Mouse (Mus musculus): ENCODE data around the gene 1700025F22Rik. TPM values are rescaled to one million over a fixed set of nuclear protein-coding genes. Genes with fewer than 3 reads are reported as not detected.
"Not testable (repeated sequence)": the region's sequence is repeated elsewhere in the genome, so short reads cannot be mapped to it uniquely, and the experiment has no call there.

1700025F22Rik gene
- polyA plus RNA-seq (2012; rRNA removed), result not detected in 2 replicates
- not detected in 2 replicates for polyA plus RNA-seq (2014; fragmentation: Nextera tagmentation; extraction: Ambion mirVana)

- no peak for DNase-seq (ENCODE audit: low read depth in 3 of 3, low spot score in 3 of 3)
- H3K36me3 ChIP-seq (replicated peaks; ENCODE audit: control insufficient read depth, insufficient read depth, low read depth), result no peaks in the 10 kb centered on the region
- no peak within 1 kb of the TSS for H3K4me3 ChIP-seq (ENCODE audit: insufficient read depth in 1 of 2, low read depth in 2 of 2, low read length in 2 of 2)
- H3K4me2 ChIP-seq (ENCODE audit: low read depth), result no peak within 1 kb of the TSS
- no peak for TF ChIP-seq EP300 (IDR thresholded peaks at IDR 0.05; ENCODE audit: low read depth)
- TF ChIP-seq CTCF (IDR thresholded peaks at IDR 0.05; ENCODE audit: low read depth), result peak; percentile 64
- H3K4me1 ChIP-seq (replicated peaks; ENCODE audit: control insufficient read depth in 2 of 2, insufficient read depth in 2 of 2, low read length in 1 of 2), result no peaks in the 10 kb centered on the region
- H3K9ac ChIP-seq (replicated peaks), result no peak within 1 kb of the TSS
- H3K27me3 ChIP-seq (ENCODE audit: control insufficient read depth, insufficient read depth, low read length), result no peaks in the 10 kb centered on the region
- no peaks in the 10 kb centered on the region for H3K9me3 ChIP-seq (ENCODE audit: control insufficient read depth, low read length)
- no peak within 1 kb of the TSS for H3K27ac ChIP-seq
- no peak for ATAC-seq (ENCODE audit: insufficient read depth)
- WGBS (ENCODE audit: insufficient replicate concordance), result 14% methylated on average over 10 of the region's 10 CpGs
Observed at GRCm38 (mm10) chr19:11165172-11165571, at the start of gene 1700025F22Rik. 1700025F22Rik (minus strand) TSS chr19:11165320.

- no peak for ATAC-seq (ENCODE audit: insufficient read depth)
- WGBS (ENCODE audit: insufficient replicate concordance), result 55% methylated on average over 12 of the region's 12 CpGs
Observed at GRCm38 (mm10) chr19:11196546-11196945, 31.4 kb upstream of the 1700025F22Rik start, which contains the start of gene Ms4a13. Ms4a13 (minus strand) TSS chr19:11196737.

GRCm38 (mm10) chr19:11192552-11192951, 27.4 kb upstream of the 1700025F22Rik start:
- no peak overlapping the region for H3K4me3 ChIP-seq (ENCODE audit: insufficient read depth in 1 of 2, low read depth in 2 of 2, low read length in 2 of 2)
- ATAC-seq (ENCODE audit: insufficient read depth) (no peak), DNase-seq (ENCODE audit: low read depth in 3 of 3, low spot score in 3 of 3) (no peak)
- no peak overlapping the region for H3K4me2 ChIP-seq (ENCODE audit: low read depth)
- H3K9ac ChIP-seq (replicated peaks), result no peak overlapping the region
- H3K9me3 ChIP-seq (ENCODE audit: control insufficient read depth, low read length), result no peaks in the 10 kb centered on the region
- H3K27me3 ChIP-seq (ENCODE audit: control insufficient read depth, insufficient read depth, low read length), result no peaks in the 10 kb centered on the region
- no peaks in the 10 kb centered on the region for H3K36me3 ChIP-seq (replicated peaks; ENCODE audit: control insufficient read depth, insufficient read depth, low read depth)
- no peaks in the 10 kb centered on the region for H3K4me1 ChIP-seq (replicated peaks; ENCODE audit: control insufficient read depth in 2 of 2, insufficient read depth in 2 of 2, low read length in 1 of 2)
- no peak for TF ChIP-seq CTCF (IDR thresholded peaks at IDR 0.05; ENCODE audit: low read depth)
- WGBS (ENCODE audit: insufficient replicate concordance), result 29% methylated on average over 1 of the region's 1 CpGs
- H3K27ac ChIP-seq, result no peak overlapping the region

More at GRCm38 (mm10) chr19:11196546-11196945, 31.4 kb upstream of the 1700025F22Rik start, which contains the start of gene Ms4a13:
- H3K9ac ChIP-seq (replicated peaks), result no peak within 1 kb of the TSS
- no peak within 1 kb of the TSS for H3K4me2 ChIP-seq (ENCODE audit: low read depth)
- H3K27me3 ChIP-seq (ENCODE audit: control insufficient read depth, insufficient read depth, low read length), result no peaks in the 10 kb centered on the region
- no peaks in the 10 kb centered on the region for H3K36me3 ChIP-seq (replicated peaks; ENCODE audit: control insufficient read depth, insufficient read depth, low read depth)
- DNase-seq (ENCODE audit: low read depth in 3 of 3, low spot score in 3 of 3), result no peak
- H3K4me1 ChIP-seq (replicated peaks; ENCODE audit: control insufficient read depth in 2 of 2, insufficient read depth in 2 of 2, low read length in 1 of 2), result no peaks in the 10 kb centered on the region
- H3K9me3 ChIP-seq (ENCODE audit: control insufficient read depth, low read length), result no peaks in the 10 kb centered on the region
- TF ChIP-seq CTCF (IDR thresholded peaks at IDR 0.05; ENCODE audit: low read depth) (no peak), EP300 (IDR thresholded peaks at IDR 0.05; ENCODE audit: low read depth) (no peak)
- H3K27ac ChIP-seq, result no peak within 1 kb of the TSS
- no peak within 1 kb of the TSS for H3K4me3 ChIP-seq (ENCODE audit: insufficient read depth in 1 of 2, low read depth in 2 of 2, low read length in 2 of 2)

GRCm38 (mm10) chr19:11184121-11184520, 19.0 kb upstream of the 1700025F22Rik start:
- Histone ChIP-seq H3K9ac (replicated peaks) (no peak overlapping the region), H3K27ac (no peak overlapping the region), H3K27me3 (ENCODE audit: control insufficient read depth, insufficient read depth, low read length) (no peaks in the 10 kb centered on the region), H3K4me1 (replicated peaks; ENCODE audit: control insufficient read depth in 2 of 2, insufficient read depth in 2 of 2, low read length in 1 of 2) (no peaks in the 10 kb centered on the region), H3K9me3 (ENCODE audit: control insufficient read depth, low read length) (no peaks in the 10 kb centered on the region), H3K4me3 (ENCODE audit: insufficient read depth in 1 of 2, low read depth in 2 of 2, low read length in 2 of 2) (no peak overlapping the region), H3K36me3 (replicated peaks; ENCODE audit: control insufficient read depth, insufficient read depth, low read depth) (no peaks in the 10 kb centered on the region), H3K4me2 (ENCODE audit: low read depth) (no peak overlapping the region)
- WGBS (ENCODE audit: insufficient replicate concordance), result 15% methylated on average over 5 of the region's 5 CpGs
- no peak for ATAC-seq (ENCODE audit: insufficient read depth)
- DNase-seq (ENCODE audit: low read depth in 3 of 3, low spot score in 3 of 3), result peak in 1 of 3 experiments; percentile 6
- TF ChIP-seq EP300 (IDR thresholded peaks at IDR 0.05; ENCODE audit: low read depth) (no peak), CTCF (IDR thresholded peaks at IDR 0.05; ENCODE audit: low read depth) (peak; percentile 41)

DNA sequence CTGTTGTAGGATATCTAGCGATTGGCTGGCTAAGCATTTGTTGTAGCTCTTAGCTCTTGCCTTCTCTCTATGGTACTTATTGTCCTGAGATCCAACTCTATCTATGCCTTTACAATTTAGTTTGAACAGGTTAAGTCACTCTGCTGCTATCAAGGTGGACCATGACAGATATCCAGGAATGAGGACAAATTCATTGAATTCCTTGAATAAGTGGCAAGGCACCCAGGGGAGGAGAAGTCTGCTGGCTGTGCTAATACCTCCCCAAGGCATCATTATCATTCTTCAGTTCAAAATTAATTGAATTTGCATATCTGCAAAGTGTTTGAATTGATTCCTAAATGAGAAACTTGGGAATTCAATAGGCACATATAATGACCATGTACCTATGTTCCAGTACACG, 12.3 kb upstream of the 1700025F22Rik start:
- 47% methylated on average over 2 of the region's 2 CpGs for WGBS (ENCODE audit: insufficient replicate concordance)
- TF ChIP-seq CTCF (IDR thresholded peaks at IDR 0.05; ENCODE audit: low read depth), result no peak
- TF ChIP-seq EP300 (IDR thresholded peaks at IDR 0.05; ENCODE audit: low read depth), result no peak
- DNase-seq (ENCODE audit: low read depth in 3 of 3, low spot score in 3 of 3), result no peak
- no peak overlapping the region for H3K4me3 ChIP-seq (ENCODE audit: insufficient read depth in 1 of 2, low read depth in 2 of 2, low read length in 2 of 2)
- no peak overlapping the region for H3K27ac ChIP-seq
- H3K9me3 ChIP-seq (ENCODE audit: control insufficient read depth, low read length), result no peaks in the 10 kb centered on the region
- no peak overlapping the region for H3K4me2 ChIP-seq (ENCODE audit: low read depth)
- H3K27me3 ChIP-seq (ENCODE audit: control insufficient read depth, insufficient read depth, low read length), result no peaks in the 10 kb centered on the region
- no peak for ATAC-seq (ENCODE audit: insufficient read depth)
- H3K36me3 ChIP-seq (replicated peaks; ENCODE audit: control insufficient read depth, insufficient read depth, low read depth), result no peaks in the 10 kb centered on the region
- no peak overlapping the region for H3K9ac ChIP-seq (replicated peaks)
- H3K4me1 ChIP-seq (replicated peaks; ENCODE audit: control insufficient read depth in 2 of 2, insufficient read depth in 2 of 2, low read length in 1 of 2), result no peaks in the 10 kb centered on the region

GRCm38 (mm10) chr19:11157890-11158289, 7.2 kb downstream of the 1700025F22Rik start:
- not testable (repeated sequence) for H3K36me3 ChIP-seq (replicated peaks; ENCODE audit: control insufficient read depth, insufficient read depth, low read depth); H3K9me3 ChIP-seq (ENCODE audit: control insufficient read depth, low read length); H3K9ac ChIP-seq (replicated peaks); H3K27me3 ChIP-seq (ENCODE audit: control insufficient read depth, insufficient read depth, low read length); H3K4me3 ChIP-seq (ENCODE audit: insufficient read depth in 1 of 2, low read depth in 2 of 2, low read length in 2 of 2); ATAC-seq (ENCODE audit: insufficient read depth); H3K4me2 ChIP-seq (ENCODE audit: low read depth); DNase-seq (ENCODE audit: low read depth in 3 of 3, low spot score in 3 of 3); H3K4me1 ChIP-seq (replicated peaks; ENCODE audit: control insufficient read depth in 2 of 2, insufficient read depth in 2 of 2, low read length in 1 of 2); H3K27ac ChIP-seq
- WGBS (ENCODE audit: insufficient replicate concordance), result 74% methylated on average over 6 of the region's 6 CpGs
